In the genomic region with DNA sequence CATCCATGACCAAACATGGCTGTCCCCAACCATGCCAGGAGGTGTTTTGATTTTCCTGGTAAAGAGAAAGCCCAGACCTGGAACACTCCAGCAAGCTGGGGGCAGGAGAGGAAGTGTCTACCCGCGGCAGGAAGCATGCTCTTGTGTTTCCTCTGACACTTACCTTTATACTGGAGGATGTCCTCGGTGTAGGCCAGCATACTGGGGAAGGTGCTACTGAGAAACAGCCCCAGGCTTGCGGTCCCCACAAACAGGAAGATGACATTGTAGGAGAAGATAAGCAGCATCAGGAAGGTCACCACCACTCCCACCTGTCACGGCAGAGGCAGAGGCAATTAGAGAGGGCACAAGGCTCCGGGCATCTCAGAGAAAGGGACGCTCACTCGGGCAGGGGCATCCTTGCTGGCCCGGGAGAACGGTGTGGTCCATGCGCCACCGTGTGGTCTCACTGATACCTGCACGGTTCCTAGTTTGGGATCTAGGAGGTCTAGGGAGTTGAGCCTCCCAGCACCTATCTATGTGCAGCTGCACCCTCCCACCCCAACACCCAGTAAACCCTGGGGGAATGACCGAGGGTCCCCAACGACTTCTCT, we compare ENCODE assay signal across 9 mouse cellular contexts. TPM values are rescaled to one million over a fixed set of nuclear protein-coding genes. Genes with fewer than 3 reads are reported as not detected.
DNase-seq lines count a peak whose midpoint lies in the region; ATAC-seq and TF ChIP-seq lines count a peak whose summit lies in the region.
"Had no signal": no experiment of that assay in that cellular context is flagged by ENCODE, and none has a peak within 500 bp of the region (broad histone marks: within the 10 kb centered on the region; RNA-seq: fewer than 3 reads in every experiment).

No protein-coding gene starts in this region.

- H3K9ac ChIP-seq in heart, adult 2 months (ENCODE audit: low read depth, low read length) = no peak overlapping the region
- no peak overlapping the region for H3K9ac ChIP-seq in kidney, embryonic 15.5 days
- H3K9ac ChIP-seq in liver, embryonic 14.5 days (replicated peaks) = no peak overlapping the region
- H3K9ac ChIP-seq in neural tube, embryonic 12.5 days = no peak overlapping the region
- no peak overlapping the region for H3K9ac ChIP-seq in stomach, embryonic 15.5 days
- H3K9ac ChIP-seq: embryonic facial prominence, embryonic 15.5 days had no signal

- H3K27me3 ChIP-seq in heart, adult 2 months (ENCODE audit: control insufficient read depth, insufficient read depth, low read length) = no peaks in the 10 kb centered on the region
- no peaks in the 10 kb centered on the region for H3K27me3 ChIP-seq in kidney, embryonic 15.5 days
- no peaks in the 10 kb centered on the region for H3K27me3 ChIP-seq in liver, embryonic 14.5 days (ENCODE audit: control insufficient read depth, insufficient read depth, low read length)
- no peaks in the 10 kb centered on the region for H3K27me3 ChIP-seq in neural tube, embryonic 12.5 days (replicated peaks)
- no peaks in the 10 kb centered on the region for H3K27me3 ChIP-seq in stomach, embryonic 15.5 days (replicated peaks)
- H3K27me3 ChIP-seq: embryonic facial prominence, embryonic 15.5 days had no signal

- no peaks in the 10 kb centered on the region for H3K36me3 ChIP-seq in heart, adult 2 months (ENCODE audit: control insufficient read depth, insufficient read depth, low read length)
- H3K36me3 ChIP-seq in kidney, embryonic 15.5 days = no peaks in the 10 kb centered on the region
- no peaks in the 10 kb centered on the region for H3K36me3 ChIP-seq in liver, embryonic 14.5 days (replicated peaks; ENCODE audit: control insufficient read depth, insufficient read depth, low read depth)
- no peaks in the 10 kb centered on the region for H3K36me3 ChIP-seq in neural tube, embryonic 12.5 days
- H3K36me3 ChIP-seq in stomach, embryonic 15.5 days = no peaks in the 10 kb centered on the region
- H3K36me3 ChIP-seq: embryonic facial prominence, embryonic 15.5 days had no signal

- peak; percentile 68 for TF ChIP-seq EP300 in heart, adult 2 months (IDR thresholded peaks at IDR 0.05; ENCODE audit: insufficient read depth, low read depth, low read length)
- no peak for TF ChIP-seq EP300 in liver, embryonic 14.5 days (IDR thresholded peaks at IDR 0.05; ENCODE audit: low read depth)

- ATAC-seq in kidney, embryonic 15.5 days (replicated peaks; ENCODE audit: low FRiP score) = peak; percentile 56; the same call in 1 of the 2 replicates
- ATAC-seq in liver, embryonic 14.5 days (ENCODE audit: insufficient read depth) = peak; percentile 54; the same call in 1 of the 2 replicates
- peak; percentile 44; the same call in 1 of the 2 replicates for ATAC-seq in neural tube, embryonic 12.5 days (ENCODE audit: low FRiP score, low read depth)
- peak; percentile 59; the same call in 1 of the 2 replicates for ATAC-seq in stomach, embryonic 15.5 days (ENCODE audit: insufficient read depth, low FRiP score, low read depth)

- intact Hi-C loops in heart, adult 2 months (cut with DNase I) = loop anchor here (1.0 to 5.0 kb wide), 3 partner anchors 51 to 109 kb away; no protein-coding TSS in a partner anchor

- peaks cover 6% of the 10 kb centered on the region for H3K4me1 ChIP-seq in heart, adult 2 months (ENCODE audit: control insufficient read depth, insufficient read depth, low read length)
- H3K4me1 ChIP-seq in kidney, embryonic 15.5 days = 0 out of 2 replicates have a peak, but pooled peaks cover 8% of the 10 kb centered on the region
- no peaks in the 10 kb centered on the region for H3K4me1 ChIP-seq in liver, embryonic 14.5 days (replicated peaks; ENCODE audit: control insufficient read depth in 2 of 2, insufficient read depth in 2 of 2, low read length in 1 of 2)
- no peaks in the 10 kb centered on the region for H3K4me1 ChIP-seq in neural tube, embryonic 12.5 days
- no peaks in the 10 kb centered on the region for H3K4me1 ChIP-seq in stomach, embryonic 15.5 days

- peak; percentile 75 for DNase-seq in A20 (ENCODE audit: low read depth, low spot score)
- DNase-seq in adrenal gland, adult 18-20 months (ENCODE audit: low spot score in 2 of 2) = peak; percentile 63 to 74
- peak; percentile 84 for DNase-seq in embryo, embryonic 10 days (ENCODE audit: low spot score)
- peak; percentile 69 to 81 for DNase-seq in heart, adult 2 months
- DNase-seq in liver, embryonic 14.5 days (ENCODE audit: low read depth in 3 of 3, low spot score in 3 of 3) = peak; percentile 17 to 35 (median 29)

- no peak overlapping the region for H3K27ac ChIP-seq in heart, adult 2 months
- no peak overlapping the region for H3K27ac ChIP-seq in kidney, embryonic 15.5 days
- H3K27ac ChIP-seq in liver, embryonic 14.5 days = no peak overlapping the region
- H3K27ac ChIP-seq in neural tube, embryonic 12.5 days = no peak overlapping the region
- no peak overlapping the region for H3K27ac ChIP-seq in stomach, embryonic 15.5 days
- H3K27ac ChIP-seq: embryonic facial prominence, embryonic 15.5 days had no signal

- peak; percentile 92 for TF ChIP-seq CTCF in heart, adult 2 months (IDR thresholded peaks at IDR 0.05)
- peak; percentile 94 for TF ChIP-seq CTCF in liver, embryonic 14.5 days (IDR thresholded peaks at IDR 0.05; ENCODE audit: low read depth)

- TF ChIP-seq POLR2A in heart, adult 2 months (IDR thresholded peaks at IDR 0.05; ENCODE audit: insufficient read depth, low read depth, low read length) = no peak

- H3K79me2 ChIP-seq in heart, adult 2 months (replicated peaks; ENCODE audit: control insufficient read depth, insufficient read depth, low read length) = no peaks in the 10 kb centered on the region

- WGBS in heart, adult 2 months = 10% methylated on average over 15 of the region's 15 CpGs
- WGBS in kidney, embryonic 15.5 days = 22% methylated on average over 15 of the region's 15 CpGs
- 12% methylated on average over 15 of the region's 15 CpGs for WGBS in liver, embryonic 14.5 days (ENCODE audit: insufficient replicate concordance)
- WGBS in neural tube, embryonic 12.5 days = 28% methylated on average over 15 of the region's 15 CpGs
- 20% methylated on average over 15 of the region's 15 CpGs for WGBS in stomach, embryonic 15.5 days

- no peaks in the 10 kb centered on the region for H3K9me3 ChIP-seq in kidney, embryonic 15.5 days (replicated peaks)
- no peaks in the 10 kb centered on the region for H3K9me3 ChIP-seq in liver, embryonic 14.5 days (ENCODE audit: control insufficient read depth, low read length)
- H3K9me3 ChIP-seq in neural tube, embryonic 12.5 days = no peaks in the 10 kb centered on the region
- no peaks in the 10 kb centered on the region for H3K9me3 ChIP-seq in stomach, embryonic 15.5 days
- H3K9me3 ChIP-seq: embryonic facial prominence, embryonic 15.5 days had no signal

- H3K4me3 ChIP-seq in heart, adult 2 months = no peak overlapping the region
- no peak overlapping the region for H3K4me3 ChIP-seq in kidney, embryonic 15.5 days (replicated peaks)
- no peak overlapping the region for H3K4me3 ChIP-seq in liver, embryonic 14.5 days (ENCODE audit: insufficient read depth in 1 of 2, low read depth in 2 of 2, low read length in 2 of 2)
- no peak overlapping the region for H3K4me3 ChIP-seq in neural tube, embryonic 12.5 days
- H3K4me3 ChIP-seq in stomach, embryonic 15.5 days (replicated peaks) = no peak overlapping the region
- H3K4me3 ChIP-seq: embryonic facial prominence, embryonic 15.5 days had no signal

- H3K4me2 ChIP-seq in kidney, embryonic 15.5 days = no peak overlapping the region
- no peak overlapping the region for H3K4me2 ChIP-seq in liver, embryonic 14.5 days (ENCODE audit: low read depth)
- no peak overlapping the region for H3K4me2 ChIP-seq in neural tube, embryonic 12.5 days (replicated peaks)
- H3K4me2 ChIP-seq in stomach, embryonic 15.5 days = no peak overlapping the region
- H3K4me2 ChIP-seq: embryonic facial prominence, embryonic 15.5 days had no signal

RNA-seq across cellular contexts. Expression of a gene that starts 21.6 kb away (rescaled TPM):
- total RNA-seq in adrenal gland, adult 18-20 months (2021) = 10 to 100 TPM; 13.3 to 31.0 TPM
- total RNA-seq in heart, adult 2 months (2021) = 1 to 10 TPM; 1.4 to 1.6 TPM
- polyA plus RNA-seq in heart, adult 2 months (2012; rRNA removed) = 3.0 and 3.6 TPM in 2 replicates
- 15.6 and 15.8 TPM in 2 replicates for polyA plus RNA-seq in kidney, embryonic 15.5 days (2015; fragmentation: Nextera tagmentation; extraction: Ambion mirVana)
- polyA plus RNA-seq in liver, embryonic 14.5 days (2012; rRNA removed) = 0.02 TPM in 2 replicates
- 2.6 and 4.1 TPM in 2 replicates for polyA plus RNA-seq in liver, embryonic 14.5 days (2014; fragmentation: Nextera tagmentation; extraction: Ambion mirVana)
- 9.8 and 11.2 TPM in 2 replicates for polyA plus RNA-seq in neural tube, embryonic 12.5 days (2016; fragmentation: Nextera tagmentation; extraction: Ambion mirVana)
- polyA plus RNA-seq in stomach, embryonic 15.5 days (2015; fragmentation: Nextera tagmentation; extraction: Ambion mirVana) = 9.8 and 11.9 TPM in 2 replicates

RNA-seq across cellular contexts. Expression of a gene that starts 38.8 kb away (rescaled TPM):
- total RNA-seq in adrenal gland, adult 18-20 months (2021) = 10 to 100 TPM; 79.8 to 86.4 TPM
- total RNA-seq in heart, adult 2 months (2021) = 10 to 100 TPM; 76.5 to 77.4 TPM
- 20.8 and 32.7 TPM in 2 replicates for polyA plus RNA-seq in heart, adult 2 months (2012; rRNA removed)
- 24.1 and 25.8 TPM in 2 replicates for polyA plus RNA-seq in kidney, embryonic 15.5 days (2015; fragmentation: Nextera tagmentation; extraction: Ambion mirVana)
- polyA plus RNA-seq in liver, embryonic 14.5 days (2012; rRNA removed) = 8.8 and 9.1 TPM in 2 replicates
- 8.9 and 12.0 TPM in 2 replicates for polyA plus RNA-seq in liver, embryonic 14.5 days (2014; fragmentation: Nextera tagmentation; extraction: Ambion mirVana)
- polyA plus RNA-seq in neural tube, embryonic 12.5 days (2016; fragmentation: Nextera tagmentation; extraction: Ambion mirVana) = 16.1 and 16.2 TPM in 2 replicates
- 20.4 and 24.4 TPM in 2 replicates for polyA plus RNA-seq in stomach, embryonic 15.5 days (2015; fragmentation: Nextera tagmentation; extraction: Ambion mirVana)

Comparison
In these comparisons a context has a peak if more than half of its experiments do, and no peak if none do; other contexts are left out.
1. DNase-seq: peak in every context shown above with its lines; median percentile 84 in embryo, embryonic 10 days; 75 in A20; 75 in heart, adult 2 months; 68 in adrenal gland, adult 18-20 months; 29 in liver, embryonic 14.5 days.